Mouse (Mus musculus) bone marrow, adult 2 months (tissue): ENCODE measurements around the gene L3mbtl1. TPM values are rescaled to one million over a fixed set of nuclear protein-coding genes. Genes with fewer than 3 reads are reported as not detected.
A peak's percentile ranks its signal among the peaks of the same experiment; 100 is the strongest.

Experiments
- H3K27ac ChIP-seq: fragments of 200-500 bp; 2 replicates; pipeline ENCODE4 v1.5.1; 2012; ENCODE audit warnings: low read depth, mild to moderate bottlenecking, control low read depth, inconsistent platforms, low read length; ENCODE audit not compliant: control insufficient read depth, poor library complexity, insufficient read depth
- H3K4me1 ChIP-seq: fragments of 200-500 bp; 2 replicates; pipeline ENCODE4 v1.6.1; 2011; ENCODE audit warnings: low read length; ENCODE audit not compliant: control insufficient read depth, insufficient read depth
- H3K4me3 ChIP-seq: fragments of 200-500 bp; replicated peaks from 2 replicates; pipeline ENCODE3; 2011; ENCODE audit warnings: mild to moderate bottlenecking, low read depth, low read length, control low read depth; ENCODE audit not compliant: control insufficient read depth
- CTCF ChIP-seq: fragments of 200-500 bp; IDR thresholded peaks from 2 replicates; pipeline ENCODE4 v1.5.1; 2011; ENCODE audit warnings: low read length, control low read depth; ENCODE audit not compliant: control insufficient read depth, insufficient read depth
- POLR2A ChIP-seq: fragments of 200-500 bp; IDR thresholded peaks from 2 replicates; pipeline ENCODE4 v1.6.1; 2011; ENCODE audit warnings: low read depth, mild to moderate bottlenecking, control low read depth, low read length, borderline replicate concordance; ENCODE audit not compliant: control insufficient read depth
- WGBS: fragments of 180-500 bp; shearing (Covaris S2); methylation state at CpG from one replicate; pipeline ENCODE4 v1.1.7; 2018; 5-methylcytosine and 5-hydroxymethylcytosine counted together
- polyA plus RNA-seq: library from polyadenylated mRNA; stranded (reverse); fragments of >200 nt; gene quantifications from 2 replicates; pipeline ENCODE4 v1.2.4, GENCODE M21; 2011; ENCODE audit warnings: low replicate concordance; ENCODE audit not compliant: missing spikeins, insufficient read depth, insufficient read length

The L3mbtl1 gene
- polyA plus RNA-seq, 1 experiment, result 0.52 TPM

DNA sequence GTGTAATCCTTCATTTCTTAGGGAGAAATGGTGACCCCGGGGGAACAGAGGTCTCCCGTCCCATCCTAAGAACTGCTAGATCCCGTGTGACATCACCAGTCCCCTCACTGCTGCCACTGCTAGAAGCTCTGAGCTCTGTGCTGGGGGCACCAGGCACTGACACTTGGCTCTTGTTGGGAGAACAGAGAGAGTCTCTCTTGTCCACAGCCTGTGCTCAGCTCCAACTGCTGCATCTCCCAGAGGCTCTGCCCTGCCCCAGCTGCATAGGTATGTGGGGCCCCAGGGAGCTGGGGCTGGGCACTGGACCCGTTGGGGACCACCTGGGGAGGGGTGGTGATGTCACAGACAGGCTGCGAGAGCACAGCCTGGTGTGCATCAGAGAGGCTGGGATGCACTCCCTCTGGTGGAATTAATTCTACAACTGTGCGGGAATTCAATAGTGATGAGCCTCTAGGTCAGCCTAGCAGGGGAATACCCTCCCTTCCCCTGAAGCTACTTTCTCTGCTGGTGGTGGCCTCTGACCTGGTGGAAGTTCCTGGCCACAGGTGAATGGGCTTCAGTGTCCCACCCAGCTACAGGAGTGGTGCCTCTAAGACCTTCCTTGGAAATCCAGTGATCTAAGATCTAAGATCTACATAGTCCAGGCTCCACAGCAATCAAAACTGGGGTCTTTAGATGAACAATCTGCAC is 48.3 kb downstream of the L3mbtl1 start:
- H3K4me1 ChIP-seq, result no peaks in the 10 kb centered on the region; the same call in 1 of the 2 replicates
- no peak for TF ChIP-seq CTCF
- TF ChIP-seq POLR2A, result no peak
- no peak overlapping the region for H3K27ac ChIP-seq
- WGBS, result 53% methylated on average over 6 of the region's 6 CpGs
- H3K4me3 ChIP-seq, result no peak overlapping the region

DNA sequence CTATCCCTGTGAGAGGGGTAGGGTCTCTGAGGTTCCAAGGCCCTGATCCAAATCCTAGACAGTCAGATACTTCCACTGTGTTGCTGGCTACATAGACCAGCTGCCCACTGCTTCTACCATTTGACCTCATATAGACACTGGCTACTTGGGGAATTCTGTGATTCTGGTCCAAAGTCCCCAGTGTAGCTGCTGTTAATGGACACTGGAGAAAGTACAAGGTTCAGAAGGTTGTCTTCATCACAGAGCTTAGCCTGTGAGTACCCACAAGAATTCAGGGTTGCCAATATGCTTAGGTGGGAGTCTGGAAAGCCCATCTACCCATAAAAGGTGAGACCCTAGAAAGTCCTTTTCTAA is 48.8 kb downstream of the L3mbtl1 start:
- Histone ChIP-seq H3K27ac (no peak overlapping the region), H3K4me1 (no peaks in the 10 kb centered on the region; the same call in 1 of the 2 replicates), H3K4me3 (no peak overlapping the region)
- no peak for TF ChIP-seq POLR2A

DNA sequence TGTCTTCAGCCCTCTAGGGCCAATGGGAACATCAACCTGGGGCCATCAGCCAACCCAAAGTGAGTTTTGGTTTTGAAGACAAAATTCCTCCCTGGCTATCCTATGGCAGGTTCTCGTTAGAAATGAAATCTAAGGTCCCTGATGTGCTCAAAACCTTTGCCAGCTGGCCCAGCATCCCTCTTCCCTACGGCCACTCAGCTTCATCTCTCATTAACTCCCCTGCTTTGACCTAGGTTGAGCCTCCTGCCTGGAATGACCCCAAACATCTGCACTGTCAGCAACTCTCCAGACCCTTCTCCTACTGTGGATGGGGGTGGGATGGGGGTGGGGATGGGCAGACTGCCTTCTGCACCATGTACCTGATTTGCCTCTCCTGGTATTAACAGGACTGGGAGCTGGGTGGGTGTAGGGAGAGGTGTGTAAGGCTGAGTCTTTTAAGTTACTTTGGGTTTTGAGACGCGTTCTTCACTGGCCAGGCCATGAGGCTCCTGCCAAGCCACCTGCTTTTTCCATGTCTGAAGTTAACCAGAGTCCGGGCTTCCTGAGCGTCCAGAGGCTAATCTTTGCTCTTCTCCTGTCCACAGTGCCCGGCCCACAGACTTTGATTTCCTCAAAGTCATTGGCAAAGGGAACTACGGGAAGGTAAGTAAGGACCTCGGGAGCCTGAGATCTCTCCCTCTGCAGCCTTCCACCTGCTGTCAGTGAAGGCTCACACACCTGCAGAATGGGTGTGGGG is 50.8 kb downstream of the L3mbtl1 start:
- Histone ChIP-seq H3K4me3 (no peak overlapping the region), H3K4me1 (no peaks in the 10 kb centered on the region; the same call in 1 of the 2 replicates), H3K27ac (no peak overlapping the region)
- no peak for TF ChIP-seq CTCF
- TF ChIP-seq POLR2A, result no peak
- WGBS, result 65% methylated on average over 9 of the region's 9 CpGs

DNA sequence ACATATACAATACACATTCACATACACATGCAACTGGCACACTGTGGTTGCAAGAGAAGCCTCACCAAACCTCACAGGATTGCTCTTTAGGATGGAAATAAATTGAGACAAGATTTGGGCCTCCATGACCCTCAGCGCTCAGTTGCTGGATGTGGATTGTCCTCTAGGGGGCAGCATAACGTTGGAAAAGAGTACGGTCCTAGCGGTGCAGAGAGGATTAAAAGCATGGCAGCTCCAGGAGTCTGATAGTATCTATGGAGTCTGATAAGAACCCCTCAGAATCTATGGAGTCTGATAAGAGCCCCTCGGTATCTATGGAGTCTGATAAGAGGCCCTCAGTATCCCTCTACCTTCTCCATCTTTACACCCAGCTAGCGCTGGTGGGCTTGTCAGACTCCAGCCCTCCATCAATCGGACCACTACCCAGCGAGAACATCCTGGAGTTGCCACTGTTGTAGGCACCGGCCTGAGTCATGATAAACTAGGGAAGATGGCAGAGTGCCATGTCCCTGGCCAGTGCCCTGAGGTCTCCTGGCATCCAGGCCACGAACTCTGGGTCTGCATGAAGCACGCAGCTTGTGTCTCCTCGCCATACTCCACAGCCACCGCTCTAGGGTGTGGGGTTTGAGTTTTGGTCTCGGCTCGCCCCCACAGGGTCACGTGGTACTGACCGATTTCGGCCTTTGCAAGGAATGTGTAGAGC is 55.4 kb downstream of the L3mbtl1 start:
- WGBS, result 33% methylated on average over 18 of the region's 18 CpGs
- peak; percentile 82 for TF ChIP-seq CTCF
- TF ChIP-seq POLR2A, result no peak
- Histone ChIP-seq H3K4me1 (no peaks in the 10 kb centered on the region; the same call in 1 of the 2 replicates), H3K27ac (no peak overlapping the region), H3K4me3 (no peak overlapping the region)

DNA sequence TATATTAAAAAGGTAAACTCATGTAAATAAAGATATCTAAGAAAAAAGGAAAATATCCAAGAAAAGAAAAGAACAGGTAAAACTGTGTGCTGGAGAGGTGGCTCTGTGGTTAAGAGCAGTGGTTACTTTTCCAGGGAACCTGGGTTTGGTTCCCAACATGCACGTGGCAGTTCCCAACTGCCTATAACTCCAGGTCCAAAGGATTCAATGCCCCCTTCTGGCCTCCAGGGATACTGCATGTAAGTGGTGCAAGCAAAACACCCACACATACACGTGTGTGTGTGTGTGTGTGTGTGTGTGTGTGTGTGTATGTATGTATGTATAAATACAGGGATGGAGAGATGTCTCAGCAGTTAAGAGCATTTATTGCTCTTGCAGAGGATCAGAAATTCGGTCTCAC is 56.5 kb downstream of the L3mbtl1 start:
- no peak overlapping the region for H3K27ac ChIP-seq
- no peak overlapping the region for H3K4me3 ChIP-seq
- TF ChIP-seq POLR2A (no peak), CTCF (peak; percentile 53)
- H3K4me1 ChIP-seq, result no peaks in the 10 kb centered on the region; the same call in 1 of the 2 replicates
- 24% methylated on average over 3 of the region's 3 CpGs for WGBS

DNA sequence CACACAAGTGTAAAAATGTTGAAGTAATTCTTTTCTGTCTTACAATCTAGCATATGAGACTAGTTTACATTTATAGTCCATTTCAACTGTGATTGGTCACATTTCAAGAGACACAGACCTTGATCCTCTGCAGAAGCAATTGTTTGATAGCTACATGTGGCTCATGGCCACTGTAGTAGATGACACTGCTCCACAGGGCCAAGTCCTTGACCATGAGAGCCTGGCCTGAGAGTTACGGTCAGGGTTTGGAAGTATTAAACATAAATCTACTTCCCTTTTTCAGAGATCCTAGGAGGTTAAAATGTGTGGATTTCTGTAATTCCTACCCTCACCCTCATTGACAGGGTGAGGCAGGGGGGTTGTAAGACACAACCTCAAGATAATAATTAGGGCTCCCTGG is 57.8 kb downstream of the L3mbtl1 start:
- WGBS, result 87% methylated on average over 1 of the region's 1 CpGs
- no peak overlapping the region for H3K27ac ChIP-seq
- no peak overlapping the region for H3K4me3 ChIP-seq
- no peaks in the 10 kb centered on the region; the same call in 1 of the 2 replicates for H3K4me1 ChIP-seq
- TF ChIP-seq CTCF, result no peak
- no peak for TF ChIP-seq POLR2A

DNA sequence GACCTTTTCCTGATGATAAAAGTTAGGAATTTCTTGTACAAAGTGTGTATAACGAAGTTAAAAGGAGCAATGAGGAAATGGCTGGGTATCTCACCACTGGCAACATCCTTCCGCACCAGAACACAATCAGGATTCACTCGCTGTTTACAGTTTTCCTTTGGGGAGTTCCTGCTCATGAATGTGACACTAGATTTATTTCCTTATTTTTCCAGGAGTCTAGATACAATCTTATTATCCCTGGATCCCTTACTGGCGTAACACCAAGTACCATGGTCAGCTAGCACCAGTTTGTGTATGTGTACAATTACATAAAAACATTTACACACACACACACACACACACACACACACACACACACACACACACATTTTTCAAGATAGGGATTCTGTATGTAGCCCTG is 64.0 kb downstream of the L3mbtl1 start:
- H3K4me1 ChIP-seq, result no peaks in the 10 kb centered on the region
- H3K4me3 ChIP-seq, result no peak overlapping the region
- TF ChIP-seq CTCF, result no peak
- no peak for TF ChIP-seq POLR2A
- WGBS, result 53% methylated on average over 4 of the region's 4 CpGs
- H3K27ac ChIP-seq, result no peak overlapping the region

DNA sequence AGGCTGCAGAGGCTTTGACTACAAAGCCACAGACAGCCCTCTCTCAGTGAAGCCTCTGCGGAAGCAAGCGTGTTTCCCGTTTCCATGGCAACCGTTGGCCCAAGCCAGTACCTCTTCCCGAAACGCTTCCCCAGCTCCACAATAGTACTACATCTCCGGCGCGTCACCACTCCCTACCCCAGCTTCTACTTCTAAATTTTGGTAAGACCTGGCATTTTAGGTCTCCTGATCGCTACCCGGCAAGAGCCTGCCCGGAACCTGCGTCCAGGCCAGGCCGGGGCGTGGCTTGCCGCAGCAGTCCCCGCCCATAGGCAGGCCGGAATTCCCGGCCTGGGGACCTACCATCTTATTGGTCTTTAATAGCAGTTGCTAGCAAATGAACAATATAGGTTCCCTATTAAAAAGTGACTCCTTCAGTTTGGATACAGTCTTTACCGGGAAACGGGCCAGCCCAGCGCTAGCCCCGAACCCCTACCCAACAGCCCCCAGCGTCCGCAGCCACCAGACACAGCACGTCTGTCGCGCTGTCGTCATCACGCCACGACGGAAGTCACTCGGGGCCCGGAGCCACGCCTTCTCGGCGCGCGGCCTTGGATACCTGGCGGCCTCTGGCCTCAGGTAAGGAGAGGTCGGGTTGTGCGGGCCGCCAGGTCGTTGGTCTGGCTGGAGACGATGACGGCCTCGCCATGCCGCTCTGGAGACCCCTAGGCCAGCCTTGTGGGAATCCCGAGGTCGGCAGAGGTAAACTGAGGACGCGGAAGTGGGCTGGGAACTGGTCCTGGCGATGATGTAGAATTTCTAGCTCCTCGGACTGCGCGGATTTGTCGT is 73.9 kb downstream of the L3mbtl1 start, which contains the start of gene Ift52:
TSS of gene Ift52 (plus strand) at position 439 of the 828 bp plus-strand sequence.
- peak within 1 kb of the TSS; percentile 74 for H3K27ac ChIP-seq
- no peak for TF ChIP-seq CTCF
- peak; percentile 57; the same call in 1 of the 2 replicates for TF ChIP-seq POLR2A
- no peaks in the 10 kb centered on the region; the same call in 1 of the 2 replicates for H3K4me1 ChIP-seq
- WGBS, result under 1% methylated on average over 57 of the region's 57 CpGs
- H3K4me3 ChIP-seq, result peak within 1 kb of the TSS; percentile 84

Other genes starting within 250 kb of the L3mbtl1 start
- 156 and 163 TPM in 2 replicates for gene Srsf6, start 11.9 kb upstream of the L3mbtl1 start, polyA plus RNA-seq
- 0.49 and 1.1 TPM in 2 replicates for gene Sgk2, start 43.9 kb downstream of the L3mbtl1 start, polyA plus RNA-seq
- 11.2 and 16.8 TPM in 2 replicates for gene Ift52, start 73.9 kb downstream of the L3mbtl1 start, polyA plus RNA-seq
- 43.6 and 59.3 TPM in 2 replicates for gene Mybl2, start 111.2 kb downstream of the L3mbtl1 start, polyA plus RNA-seq
- gene Gtsf1l, start 144.4 kb downstream of the L3mbtl1 start, polyA plus RNA-seq, result 10.0 TPM in 1 of 2 replicates, not detected in the other